Mouse (Mus musculus): ENCODE data around the gene Il17c. TPM values are rescaled to one million over a fixed set of nuclear protein-coding genes. Genes with fewer than 3 reads are reported as not detected.

Gene Il17c
- polyA plus RNA-seq, 1 experiment, result not detected

DNA sequence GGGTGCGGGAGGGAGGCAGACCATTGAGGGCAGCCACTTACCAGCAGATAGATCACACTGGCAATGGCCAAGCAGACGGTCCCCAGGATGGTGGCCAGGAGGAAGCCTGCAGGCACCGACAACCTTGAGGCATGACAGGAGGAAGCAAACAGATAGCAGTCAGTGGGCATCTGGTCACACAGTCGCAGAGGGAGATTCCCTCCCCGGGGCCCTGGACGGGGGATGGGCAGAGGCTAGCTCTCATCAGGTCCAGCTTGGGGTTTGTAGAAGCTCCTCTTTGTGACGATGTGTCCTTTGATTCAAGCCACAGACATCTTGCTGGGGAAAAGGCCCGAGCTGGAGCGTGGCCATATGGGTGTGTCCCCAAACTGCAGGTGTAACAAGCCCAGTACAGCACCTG, 4.3 kb downstream of the Il17c start:
- no peaks in the 10 kb centered on the region for H3K36me3 ChIP-seq (ENCODE audit: control insufficient read depth, insufficient read depth, low read length, poor library complexity, severe bottlenecking)
- TF ChIP-seq POLR2A (IDR thresholded peaks at IDR 0.05; ENCODE audit: insufficient read depth, low read length), result no peak
- H3K4me3 ChIP-seq (ENCODE audit: low read depth, low read length), result no peak overlapping the region
- H3K9me3 ChIP-seq (replicated peaks; ENCODE audit: control insufficient read depth, insufficient read depth, low read length, poor library complexity, severe bottlenecking), result no peaks in the 10 kb centered on the region
- H3K27ac ChIP-seq (ENCODE audit: insufficient read depth, low read length), result no peak overlapping the region
- H3K27me3 ChIP-seq (ENCODE audit: control insufficient read depth, insufficient read depth, low read length, poor library complexity, severe bottlenecking), result no peaks in the 10 kb centered on the region
- peaks cover 3% of the 10 kb centered on the region for H3K4me1 ChIP-seq (ENCODE audit: control insufficient read depth, insufficient read depth, low read length)
- no peak overlapping the region for H3K9ac ChIP-seq (ENCODE audit: low read depth, poor library complexity, severe bottlenecking)

DNA sequence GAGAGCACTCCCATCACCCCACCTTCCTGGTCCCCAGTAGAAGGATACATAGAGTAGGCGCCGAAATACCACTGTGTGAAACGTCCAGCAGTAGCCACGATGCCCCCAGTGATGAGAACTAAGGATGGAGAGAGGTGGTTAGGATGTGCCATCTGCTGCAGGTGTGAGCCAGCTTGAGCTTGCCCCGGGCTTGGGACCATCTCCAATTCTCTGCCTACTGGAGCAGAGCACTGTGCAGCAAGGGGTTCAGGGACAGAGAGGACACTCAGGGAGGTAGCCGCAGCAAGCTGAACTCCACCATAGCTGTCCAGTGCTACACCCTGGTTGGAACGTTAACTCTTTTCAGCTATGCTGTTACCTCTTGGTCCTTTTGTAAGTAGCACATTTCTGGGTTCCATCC, 5.8 kb downstream of the Il17c start:
- Histone ChIP-seq H3K36me3 (ENCODE audit: control insufficient read depth, insufficient read depth, low read length, poor library complexity, severe bottlenecking) (no peaks in the 10 kb centered on the region), H3K9me3 (replicated peaks; ENCODE audit: control insufficient read depth, insufficient read depth, low read length, poor library complexity, severe bottlenecking) (no peaks in the 10 kb centered on the region), H3K27me3 (ENCODE audit: control insufficient read depth, insufficient read depth, low read length, poor library complexity, severe bottlenecking) (no peaks in the 10 kb centered on the region), H3K9ac (ENCODE audit: low read depth, poor library complexity, severe bottlenecking) (no peak overlapping the region), H3K4me1 (ENCODE audit: control insufficient read depth, insufficient read depth, low read length) (peaks cover 3% of the 10 kb centered on the region), H3K4me3 (ENCODE audit: low read depth, low read length) (no peak overlapping the region), H3K27ac (ENCODE audit: insufficient read depth, low read length) (no peak overlapping the region)
- TF ChIP-seq EP300 (IDR thresholded peaks at IDR 0.05; ENCODE audit: insufficient read depth, low read depth, low read length), result no peak
- TF ChIP-seq CTCF (IDR thresholded peaks at IDR 0.05; ENCODE audit: low read depth, low read length), result no peak
- no peak for TF ChIP-seq POLR2A (IDR thresholded peaks at IDR 0.05; ENCODE audit: insufficient read depth, low read length)

DNA sequence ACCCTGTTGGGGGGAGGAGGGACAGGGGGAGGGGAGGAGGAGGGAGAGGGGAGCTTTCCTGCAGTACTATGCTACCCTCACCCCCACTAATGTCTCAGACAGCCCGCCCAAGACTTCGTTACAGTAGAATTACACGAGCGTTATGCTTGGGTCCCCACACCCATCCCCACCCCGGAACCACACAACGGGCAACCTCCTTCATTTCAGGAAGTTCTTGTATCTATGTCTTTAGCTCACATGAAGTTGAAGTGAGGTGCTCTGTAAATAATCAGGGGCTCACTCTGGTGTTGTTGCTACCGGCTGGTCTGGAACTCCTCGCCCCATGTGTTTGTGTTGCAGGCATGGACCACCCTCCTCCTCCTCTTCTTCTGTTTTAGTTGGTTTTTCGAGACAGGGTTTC, 6.3 kb downstream of the Il17c start:
- no peaks in the 10 kb centered on the region for H3K36me3 ChIP-seq (ENCODE audit: control insufficient read depth, insufficient read depth, low read length, poor library complexity, severe bottlenecking)

DNA sequence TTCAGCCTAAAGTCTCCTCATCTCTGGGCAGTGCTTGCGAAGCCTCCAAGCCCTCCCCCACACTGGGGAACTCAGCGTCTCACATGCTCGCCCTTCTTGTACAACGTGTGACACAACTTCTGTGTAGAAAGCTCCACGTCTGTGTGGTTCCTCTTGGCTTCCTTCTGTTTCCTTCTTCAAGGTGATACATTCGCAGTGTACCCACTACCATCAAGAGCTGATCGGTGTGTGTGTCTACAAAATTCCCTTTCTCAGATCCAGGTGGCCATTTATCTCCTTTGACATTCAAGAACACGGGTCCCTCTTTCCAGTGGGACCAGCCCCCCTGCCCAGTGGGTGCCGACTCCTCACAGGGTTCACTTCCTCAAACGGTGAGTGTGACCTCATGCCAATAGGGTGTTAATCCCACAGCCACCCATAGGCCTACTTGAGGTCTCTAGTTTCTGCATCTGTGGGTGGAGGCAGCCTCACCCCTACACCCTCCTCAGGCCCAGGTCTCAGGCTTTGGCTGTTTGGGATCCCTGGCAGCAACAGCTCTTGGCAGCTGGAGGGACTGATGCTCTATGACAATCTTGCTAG, 8.3 kb downstream of the Il17c start:
- no peak overlapping the region for H3K4me3 ChIP-seq (ENCODE audit: low read depth, low read length)
- no peak for TF ChIP-seq POLR2A (IDR thresholded peaks at IDR 0.05; ENCODE audit: insufficient read depth, low read length)
- no peak for TF ChIP-seq CTCF (IDR thresholded peaks at IDR 0.05; ENCODE audit: low read depth, low read length)
- TF ChIP-seq EP300 (IDR thresholded peaks at IDR 0.05; ENCODE audit: insufficient read depth, low read depth, low read length), result no peak
- H3K4me1 ChIP-seq (ENCODE audit: control insufficient read depth, insufficient read depth, low read length), result no peaks in the 10 kb centered on the region

More for the DNA sequence above, 6.3 kb downstream of the Il17c start:
- Histone ChIP-seq H3K27me3 (ENCODE audit: control insufficient read depth, insufficient read depth, low read length, poor library complexity, severe bottlenecking) (no peaks in the 10 kb centered on the region), H3K9me3 (replicated peaks; ENCODE audit: control insufficient read depth, insufficient read depth, low read length, poor library complexity, severe bottlenecking) (no peaks in the 10 kb centered on the region), H3K9ac (ENCODE audit: low read depth, poor library complexity, severe bottlenecking) (no peak overlapping the region), H3K4me1 (ENCODE audit: control insufficient read depth, insufficient read depth, low read length) (peaks cover 3% of the 10 kb centered on the region), H3K27ac (ENCODE audit: insufficient read depth, low read length) (no peak overlapping the region), H3K4me3 (ENCODE audit: low read depth, low read length) (no peak overlapping the region)
- TF ChIP-seq CTCF (IDR thresholded peaks at IDR 0.05; ENCODE audit: low read depth, low read length), result no peak
- TF ChIP-seq EP300 (IDR thresholded peaks at IDR 0.05; ENCODE audit: insufficient read depth, low read depth, low read length), result no peak
- no peak for TF ChIP-seq POLR2A (IDR thresholded peaks at IDR 0.05; ENCODE audit: insufficient read depth, low read length)

DNA sequence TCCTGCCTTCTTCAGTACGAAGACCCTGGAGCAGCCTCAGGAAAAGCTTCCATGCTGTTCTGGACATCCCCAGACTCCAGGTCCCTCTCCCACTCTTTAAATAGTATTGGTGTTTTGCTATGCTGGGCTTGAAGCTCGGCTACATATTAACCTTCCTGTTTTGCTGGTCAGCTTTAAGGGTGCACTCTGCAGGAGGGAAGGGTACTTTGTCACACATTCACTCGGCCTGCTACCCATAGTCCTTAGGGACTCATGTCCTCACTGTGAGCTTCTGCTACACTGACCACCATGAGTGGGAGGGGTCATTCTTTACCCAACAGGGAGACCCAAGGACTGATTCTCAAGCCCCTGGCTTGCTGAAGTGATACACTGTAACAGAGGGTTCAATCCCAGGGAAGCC, 8.8 kb downstream of the Il17c start:
- Histone ChIP-seq H3K36me3 (ENCODE audit: control insufficient read depth, insufficient read depth, low read length, poor library complexity, severe bottlenecking) (peaks cover 4% of the 10 kb centered on the region), H3K9ac (ENCODE audit: low read depth, poor library complexity, severe bottlenecking) (no peak overlapping the region), H3K4me3 (ENCODE audit: low read depth, low read length) (no peak overlapping the region), H3K9me3 (replicated peaks; ENCODE audit: control insufficient read depth, insufficient read depth, low read length, poor library complexity, severe bottlenecking) (no peaks in the 10 kb centered on the region), H3K27ac (ENCODE audit: insufficient read depth, low read length) (no peak overlapping the region), H3K27me3 (ENCODE audit: control insufficient read depth, insufficient read depth, low read length, poor library complexity, severe bottlenecking) (no peaks in the 10 kb centered on the region), H3K4me1 (ENCODE audit: control insufficient read depth, insufficient read depth, low read length) (no peaks in the 10 kb centered on the region)
- TF ChIP-seq POLR2A (IDR thresholded peaks at IDR 0.05; ENCODE audit: insufficient read depth, low read length) (no peak), EP300 (IDR thresholded peaks at IDR 0.05; ENCODE audit: insufficient read depth, low read depth, low read length) (no peak), CTCF (IDR thresholded peaks at IDR 0.05; ENCODE audit: low read depth, low read length) (no peak)

More for the DNA sequence above, 8.3 kb downstream of the Il17c start:
- Histone ChIP-seq H3K9me3 (replicated peaks; ENCODE audit: control insufficient read depth, insufficient read depth, low read length, poor library complexity, severe bottlenecking) (no peaks in the 10 kb centered on the region), H3K36me3 (ENCODE audit: control insufficient read depth, insufficient read depth, low read length, poor library complexity, severe bottlenecking) (peaks cover 4% of the 10 kb centered on the region), H3K27me3 (ENCODE audit: control insufficient read depth, insufficient read depth, low read length, poor library complexity, severe bottlenecking) (no peaks in the 10 kb centered on the region), H3K9ac (ENCODE audit: low read depth, poor library complexity, severe bottlenecking) (no peak overlapping the region), H3K27ac (ENCODE audit: insufficient read depth, low read length) (no peak overlapping the region)

DNA sequence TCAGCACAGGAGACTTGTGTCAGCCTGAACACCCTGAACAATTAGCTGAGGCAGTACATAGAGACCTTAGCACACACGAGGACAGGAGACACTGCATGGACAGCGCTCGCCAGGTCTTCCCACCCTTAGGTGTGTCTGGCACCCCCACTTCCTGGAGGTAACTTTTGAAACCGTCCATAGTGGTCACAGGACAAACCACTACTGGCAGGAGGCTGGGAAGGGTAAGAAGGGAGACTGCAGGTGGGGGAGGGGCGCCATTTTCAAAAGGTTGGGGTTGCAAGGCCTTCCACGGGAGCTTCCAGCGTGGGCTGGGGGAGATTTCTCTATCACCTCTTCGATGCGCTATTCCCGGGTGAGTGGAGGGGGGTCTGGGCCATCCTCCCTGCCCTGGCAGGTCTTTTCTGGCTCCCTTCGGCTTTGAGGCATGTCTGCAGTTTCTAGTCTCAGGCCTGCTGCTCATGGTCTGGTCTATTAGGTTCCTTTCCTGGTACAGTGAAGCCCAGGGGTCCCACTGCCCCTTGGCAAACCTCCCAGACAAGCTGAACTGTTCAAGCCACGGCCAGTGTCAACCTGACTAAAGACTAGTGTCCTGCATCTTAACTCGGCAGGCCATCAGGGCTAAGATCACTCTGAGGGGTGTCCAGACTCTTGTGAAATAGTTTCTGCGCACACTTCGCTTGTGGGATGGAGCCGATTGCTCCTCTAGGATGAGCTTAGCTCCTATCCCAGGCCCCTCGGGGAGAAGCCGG, 10.0 kb downstream of the Il17c start:
- H3K36me3 ChIP-seq (ENCODE audit: control insufficient read depth, insufficient read depth, low read length, poor library complexity, severe bottlenecking), result peaks cover 14% of the 10 kb centered on the region
- H3K27ac ChIP-seq (ENCODE audit: insufficient read depth, low read length), result no peak overlapping the region
- H3K4me3 ChIP-seq (ENCODE audit: low read depth, low read length), result peak overlapping the region; percentile 75
- H3K9me3 ChIP-seq (replicated peaks; ENCODE audit: control insufficient read depth, insufficient read depth, low read length, poor library complexity, severe bottlenecking), result no peaks in the 10 kb centered on the region
- TF ChIP-seq POLR2A (IDR thresholded peaks at IDR 0.05; ENCODE audit: insufficient read depth, low read length), result no peak
- no peak for TF ChIP-seq EP300 (IDR thresholded peaks at IDR 0.05; ENCODE audit: insufficient read depth, low read depth, low read length)
- no peak for TF ChIP-seq CTCF (IDR thresholded peaks at IDR 0.05; ENCODE audit: low read depth, low read length)
- H3K9ac ChIP-seq (ENCODE audit: low read depth, poor library complexity, severe bottlenecking), result peak overlapping the region; percentile 71
- H3K27me3 ChIP-seq (ENCODE audit: control insufficient read depth, insufficient read depth, low read length, poor library complexity, severe bottlenecking), result no peaks in the 10 kb centered on the region
- no peaks in the 10 kb centered on the region for H3K4me1 ChIP-seq (ENCODE audit: control insufficient read depth, insufficient read depth, low read length)
